Mouse (Mus musculus) heart, postnatal 0 days (tissue): ENCODE results near the gene Nr3c2. TPM values are rescaled to one million over a fixed set of nuclear protein-coding genes. Genes with fewer than 3 reads are reported as not detected.

ENCODE experiments used
- ATAC-seq: fragments of 200-750 bp; cut with Nextera tagmentation; 2 replicates; pipeline ENCODE4 v1.8.0; 2017; ENCODE audit warnings: low read depth, moderate number of reproducible peaks, moderate library complexity; ENCODE audit not compliant: insufficient read depth
- DNase-seq: peaks from one replicate; pipeline ENCODE4 v3.0.0-alpha.2; 2016; ENCODE audit warnings: low spot score
- H3K27ac ChIP-seq: fragments of 300-500 bp; sonication (generic); 2 replicates; pipeline ENCODE4 v1.5.1; 2014; ENCODE audit warnings: low read depth, mild to moderate bottlenecking
- H3K27me3 ChIP-seq: fragments of 300-500 bp; sonication (generic); 2 replicates; pipeline ENCODE4 v1.6.1; 2014; ENCODE audit warnings: low read length, mixed read lengths; ENCODE audit not compliant: control insufficient read depth, insufficient read depth
- H3K36me3 ChIP-seq: fragments of 300-500 bp; sonication (generic); replicated peaks from 2 replicates; pipeline ENCODE4 v1.6.1; 2014; ENCODE audit warnings: low read length, mixed read lengths; ENCODE audit not compliant: control insufficient read depth, insufficient read depth
- H3K4me1 ChIP-seq: fragments of 300-500 bp; sonication (generic); 2 replicates; pipeline ENCODE4 v1.6.1; 2014; ENCODE audit warnings: antibody characterized with exemption; ENCODE audit not compliant: control insufficient read depth, insufficient read depth
- H3K4me2 ChIP-seq: fragments of 300-500 bp; sonication (generic); 2 replicates; pipeline ENCODE4 v1.6.1; 2014; ENCODE audit warnings: low read depth, mild to moderate bottlenecking, low read length, moderate library complexity
- H3K4me3 ChIP-seq: fragments of 300-500 bp; sonication (generic); 2 replicates; pipeline ENCODE4 v1.5.1; 2014; ENCODE audit warnings: low read depth, low read length
- H3K9ac ChIP-seq: fragments of 300-500 bp; sonication (generic); replicated peaks from 2 replicates; pipeline ENCODE4 v1.6.1; 2014; ENCODE audit warnings: low read depth, low read length, mixed read lengths
- H3K9me3 ChIP-seq: fragments of 300-500 bp; sonication (generic); replicated peaks from 2 replicates; pipeline ENCODE4 v1.6.1; 2016; ENCODE audit warnings: low read length; ENCODE audit not compliant: control insufficient read depth
- CTCF ChIP-seq: IDR thresholded peaks from 2 replicates; pipeline ENCODE4 v1.5.1; 2016; ENCODE audit warnings: antibody characterized with exemption, control low read depth, low read depth
- EP300 ChIP-seq: IDR thresholded peaks from 2 replicates; pipeline ENCODE4 v1.6.1; 2016; ENCODE audit warnings: antibody characterized with exemption, low read depth
- WGBS: fragments of 180-500 bp; shearing (Covaris S2); extraction: QIAGEN DNeasy Blood & Tissue Kit; methylation state at CpG from one replicate; pipeline ENCODE4 v1.1.7; 2014; 5-methylcytosine and 5-hydroxymethylcytosine counted together
- polyA plus RNA-seq: library from polyadenylated mRNA; unstranded; fragments of >200 nt; fragmentation: Nextera tagmentation; extraction: Ambion mirVana; gene quantifications from 2 replicates; pipeline ENCODE4 v1.2.1, GENCODE M21; 2015
- total RNA-seq: library from RNA; depleted of rRNA; stranded (reverse); fragments of >200 nt; gene quantifications from 2 replicates; pipeline ENCODE4 v1.2.3, GENCODE M21; 2014; ENCODE audit warnings: low replicate concordance

The Nr3c2 gene
- total and polyA plus RNA-seq, 2 experiments from 2014 or later = 7.6 to 10.8 TPM

DNA sequence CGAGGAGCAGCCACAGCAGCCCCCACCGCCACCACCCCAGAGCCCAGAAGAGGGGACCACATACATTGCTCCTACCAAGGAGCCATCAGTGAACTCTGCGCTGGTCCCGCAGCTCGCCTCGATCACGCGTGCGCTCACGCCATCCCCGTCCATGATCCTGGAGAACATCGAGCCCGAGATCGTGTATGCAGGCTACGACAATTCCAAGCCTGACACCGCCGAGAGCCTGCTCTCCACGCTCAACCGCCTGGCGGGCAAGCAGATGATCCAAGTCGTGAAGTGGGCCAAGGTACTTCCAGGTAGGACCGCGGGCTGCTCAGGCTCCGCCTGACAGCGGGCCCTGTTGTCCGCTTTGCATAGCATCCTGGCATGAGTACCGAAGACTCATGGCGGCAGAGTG lies 286.6 kb downstream of the Nr3c2 start:
- Histone ChIP-seq H3K9me3 (no peaks in the 10 kb centered on the region), H3K9ac (no peak overlapping the region), H3K4me2 (no peak overlapping the region), H3K27me3 (no peaks in the 10 kb centered on the region), H3K27ac (no peak overlapping the region), H3K4me3 (no peak overlapping the region), H3K36me3 (no peaks in the 10 kb centered on the region), H3K4me1 (no peaks in the 10 kb centered on the region)
- WGBS = 89% methylated on average over 28 of the region's 28 CpGs
- TF ChIP-seq EP300 = no peak
- TF ChIP-seq CTCF = no peak
- DNase-seq (no peak), ATAC-seq (no peak)

DNA sequence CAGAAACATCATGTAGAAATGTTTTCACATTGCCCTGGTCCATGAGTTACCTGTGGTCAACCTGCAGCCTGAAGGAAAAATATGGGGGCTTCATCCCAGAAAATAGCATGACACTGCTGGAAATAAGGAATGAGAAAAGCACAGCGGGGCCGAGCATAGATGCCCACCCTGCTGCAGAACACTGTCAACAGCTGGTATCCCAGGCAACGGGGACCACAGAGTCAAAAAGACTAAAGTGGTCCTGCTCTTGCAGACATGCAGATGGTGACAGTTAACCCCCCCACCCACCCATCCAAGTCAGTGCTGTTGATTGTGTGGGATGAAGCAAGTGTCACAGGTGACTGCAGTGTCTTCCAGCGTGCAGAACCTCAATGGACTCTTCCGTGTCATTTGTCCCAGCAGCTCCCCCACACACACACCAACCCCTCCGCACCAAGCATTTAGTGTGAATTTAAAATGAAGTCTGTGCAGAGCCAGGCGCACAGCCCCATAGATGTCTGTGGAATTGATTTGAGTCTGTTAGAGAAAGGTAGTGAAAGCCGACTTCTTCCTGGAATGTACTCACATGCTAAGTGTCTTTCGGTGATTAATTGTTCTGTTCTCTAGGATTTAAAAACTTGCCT lies 287.8 kb downstream of the Nr3c2 start:
- TF ChIP-seq CTCF = no peak
- Histone ChIP-seq H3K9ac (no peak overlapping the region), H3K4me2 (no peak overlapping the region), H3K4me3 (no peak overlapping the region), H3K36me3 (no peaks in the 10 kb centered on the region), H3K27me3 (no peaks in the 10 kb centered on the region), H3K4me1 (no peaks in the 10 kb centered on the region), H3K9me3 (no peaks in the 10 kb centered on the region), H3K27ac (no peak overlapping the region)
- 88% methylated on average over 9 of the region's 9 CpGs for WGBS
- DNase-seq (no peak), ATAC-seq (no peak)

DNA sequence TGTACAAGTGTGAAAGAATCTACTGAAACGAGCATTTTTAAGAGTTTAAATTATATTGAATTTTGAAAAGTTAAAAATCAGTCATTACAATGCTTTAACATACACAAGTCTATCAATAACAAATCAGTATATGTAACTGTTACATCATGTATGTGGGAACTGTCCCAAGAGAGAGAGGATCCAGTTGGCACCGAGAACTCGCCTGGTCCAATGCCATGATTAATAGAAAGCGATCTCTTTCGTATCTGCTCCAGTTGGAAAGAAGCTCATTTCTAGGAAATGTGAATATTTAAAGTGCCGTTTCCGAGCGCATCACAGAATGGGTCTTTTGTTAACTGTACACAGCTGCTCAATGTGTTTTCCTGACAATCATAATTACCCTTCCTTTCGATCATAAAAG lies 288.5 kb downstream of the Nr3c2 start:
- DNase-seq (no peak), ATAC-seq (no peak)
- Histone ChIP-seq H3K27ac (no peak overlapping the region), H3K4me3 (no peak overlapping the region), H3K36me3 (no peaks in the 10 kb centered on the region), H3K4me1 (no peaks in the 10 kb centered on the region), H3K4me2 (no peak overlapping the region), H3K9ac (no peak overlapping the region), H3K9me3 (no peaks in the 10 kb centered on the region), H3K27me3 (no peaks in the 10 kb centered on the region)
- 81% methylated on average over 9 of the region's 9 CpGs for WGBS
- no peak for TF ChIP-seq EP300
- no peak for TF ChIP-seq CTCF

GRCm38 (mm10) chr8:77188298-77188697 lies 289.1 kb downstream of the Nr3c2 start:
- no peak overlapping the region for H3K4me2 ChIP-seq
- no peak overlapping the region for H3K4me3 ChIP-seq
- ATAC-seq (no peak), DNase-seq (no peak)
- WGBS = 71% methylated on average over 4 of the region's 4 CpGs
- no peaks in the 10 kb centered on the region for H3K27me3 ChIP-seq
- no peak overlapping the region for H3K27ac ChIP-seq
- H3K9me3 ChIP-seq = no peaks in the 10 kb centered on the region
- no peaks in the 10 kb centered on the region for H3K4me1 ChIP-seq
- no peak for TF ChIP-seq CTCF
- no peak for TF ChIP-seq EP300
- no peak overlapping the region for H3K9ac ChIP-seq
- H3K36me3 ChIP-seq = no peaks in the 10 kb centered on the region

DNA sequence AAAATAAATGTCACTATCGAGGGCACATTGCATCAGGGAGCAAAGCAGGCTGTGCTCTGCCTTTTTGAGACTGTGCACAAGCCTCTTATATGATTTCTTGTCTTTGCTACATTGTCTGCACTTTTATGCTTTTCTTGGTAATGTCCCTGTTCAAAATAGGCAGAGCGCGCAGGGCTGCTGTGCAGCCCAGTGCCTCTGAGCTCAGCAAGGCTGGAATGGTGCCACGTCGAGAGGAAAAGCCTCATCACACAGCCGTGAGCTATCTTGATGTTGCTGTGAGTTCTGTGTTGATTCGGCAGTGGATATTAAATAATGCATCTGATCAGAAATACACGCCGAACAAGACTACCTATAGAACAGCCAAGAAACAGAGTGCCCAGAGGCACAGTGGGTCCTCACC lies 290.1 kb downstream of the Nr3c2 start:
- no peak for TF ChIP-seq CTCF
- no peak for TF ChIP-seq EP300
- ATAC-seq (no peak), DNase-seq (no peak)
- Histone ChIP-seq H3K27me3 (no peaks in the 10 kb centered on the region), H3K4me1 (no peaks in the 10 kb centered on the region), H3K27ac (no peak overlapping the region), H3K9me3 (no peaks in the 10 kb centered on the region), H3K9ac (no peak overlapping the region), H3K36me3 (no peaks in the 10 kb centered on the region), H3K4me2 (no peak overlapping the region), H3K4me3 (no peak overlapping the region)
- 71% methylated on average over 9 of the region's 9 CpGs for WGBS

- 79% methylated on average over 3 of the region's 3 CpGs for WGBS
Measured at GRCm38 (mm10) chr8:77190393-77190792, 291.2 kb downstream of the Nr3c2 start.

More at GRCm38 (mm10) chr8:77190393-77190792, 291.2 kb downstream of the Nr3c2 start:
- H3K27me3 ChIP-seq = no peaks in the 10 kb centered on the region
- DNase-seq = no peak
- H3K36me3 ChIP-seq = no peaks in the 10 kb centered on the region
- no peak overlapping the region for H3K27ac ChIP-seq
- H3K9ac ChIP-seq = no peak overlapping the region
- H3K9me3 ChIP-seq = no peaks in the 10 kb centered on the region
- ATAC-seq = no peak
- no peak overlapping the region for H3K4me2 ChIP-seq
- H3K4me3 ChIP-seq = no peak overlapping the region
- TF ChIP-seq EP300 = no peak
- TF ChIP-seq CTCF = no peak
- H3K4me1 ChIP-seq = no peaks in the 10 kb centered on the region
